Mouse (Mus musculus) ES-E14 (cell line): ENCODE results near the gene Ggnbp2.

Experiments
- CHD2 ChIP-seq: IDR thresholded peaks from 2 replicates; pipeline ENCODE4 v1.6.1; 2014; ENCODE audit warnings: mild to moderate bottlenecking, low read depth, low read length, inconsistent platforms
- HCFC1 ChIP-seq: IDR thresholded peaks from 2 replicates; pipeline ENCODE4 v1.6.1; 2012; ENCODE audit warnings: low read length, inconsistent platforms, borderline replicate concordance; ENCODE audit not compliant: insufficient read depth
- MAFK ChIP-seq: IDR thresholded peaks from 2 replicates; pipeline ENCODE4 v1.6.1; 2014; ENCODE audit warnings: mild to moderate bottlenecking, low read depth, low read length, inconsistent platforms; ENCODE audit not compliant: insufficient read depth
- ZC3H11A ChIP-seq: IDR thresholded peaks from 2 replicates; pipeline ENCODE4 v1.6.1; 2012; ENCODE audit warnings: low read depth, mild to moderate bottlenecking, inconsistent platforms, low read length, borderline replicate concordance
- ZNF384 ChIP-seq: IDR thresholded peaks from 2 replicates; pipeline ENCODE4 v1.6.1; 2012; ENCODE audit warnings: low read depth, low read length, inconsistent platforms

DNA sequence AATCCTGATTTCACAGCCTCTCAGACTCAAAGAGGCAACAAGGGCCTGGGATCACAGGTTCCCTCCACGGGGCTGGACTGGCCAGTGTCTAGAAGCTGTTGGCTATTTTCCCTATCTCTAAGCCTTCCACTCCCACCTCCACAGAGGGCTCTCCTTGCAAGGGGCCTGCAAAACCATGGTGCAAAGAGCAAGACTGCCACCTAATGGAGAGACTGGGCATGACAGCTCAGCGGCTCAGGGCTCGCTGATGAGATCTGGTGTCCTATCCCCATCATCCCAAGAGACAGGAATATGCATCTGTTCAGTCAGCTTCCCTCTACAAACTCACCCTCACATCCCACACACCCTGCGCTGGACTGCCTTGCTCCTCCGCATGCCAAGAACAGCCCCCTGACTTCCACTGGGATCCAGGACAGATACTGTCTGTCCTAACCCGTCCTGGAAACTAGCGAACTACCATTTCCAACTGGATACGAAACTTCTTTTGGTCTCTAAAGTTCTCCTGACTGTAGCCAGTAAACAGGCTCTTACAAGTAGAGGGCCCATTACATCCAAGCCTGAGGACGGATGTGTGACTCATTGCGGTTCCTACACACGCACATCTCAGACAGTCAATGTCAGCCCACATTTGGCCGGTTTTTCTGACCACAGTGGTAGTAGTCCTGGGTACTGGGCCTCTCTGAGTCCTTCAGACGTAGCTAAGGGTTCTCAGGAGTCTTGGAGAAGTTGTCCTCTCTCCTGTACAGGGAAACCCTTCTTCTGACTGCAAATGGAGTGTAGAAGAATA is 56.7 kb downstream of the Ggnbp2 start:
- TF ChIP-seq HCFC1 (no peak), ZNF384 (no peak), ZC3H11A (no peak; the same call in 1 of the 2 replicates), CHD2 (no peak), MAFK (no peak)
